Mouse (Mus musculus) naive thymus-derived CD4-positive, alpha-beta T cell, adult 2 months (primary cell): Measurements from ENCODE around the gene Ybx1.

Source experiments
- DNase-seq: peaks from one replicate; pipeline ENCODE4 v3.0.0-alpha.2; 2011; ENCODE audit warnings: low read depth

The Ybx1 gene

DNA sequence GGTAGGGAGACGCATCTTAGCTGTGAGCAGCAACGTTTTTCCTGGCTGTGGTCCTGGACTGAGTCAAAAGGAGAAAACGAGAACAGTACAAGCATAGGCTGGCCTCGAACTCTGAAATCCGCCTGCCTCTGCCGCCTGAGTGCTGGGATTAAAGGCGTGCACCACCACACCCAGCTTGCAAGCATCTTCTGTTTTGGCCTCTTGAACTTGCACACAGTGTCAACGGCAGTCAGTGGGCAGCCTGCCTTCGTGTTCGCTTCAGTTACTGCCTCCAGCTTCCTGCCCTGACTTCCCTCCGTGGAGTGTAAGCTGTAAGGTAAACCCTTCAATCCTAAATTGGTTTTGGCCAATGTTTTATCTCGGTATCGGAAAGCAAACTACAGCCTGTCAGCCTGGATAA lies 27.8 kb downstream of the Ybx1 start:
- DNase-seq, result no peak

DNA sequence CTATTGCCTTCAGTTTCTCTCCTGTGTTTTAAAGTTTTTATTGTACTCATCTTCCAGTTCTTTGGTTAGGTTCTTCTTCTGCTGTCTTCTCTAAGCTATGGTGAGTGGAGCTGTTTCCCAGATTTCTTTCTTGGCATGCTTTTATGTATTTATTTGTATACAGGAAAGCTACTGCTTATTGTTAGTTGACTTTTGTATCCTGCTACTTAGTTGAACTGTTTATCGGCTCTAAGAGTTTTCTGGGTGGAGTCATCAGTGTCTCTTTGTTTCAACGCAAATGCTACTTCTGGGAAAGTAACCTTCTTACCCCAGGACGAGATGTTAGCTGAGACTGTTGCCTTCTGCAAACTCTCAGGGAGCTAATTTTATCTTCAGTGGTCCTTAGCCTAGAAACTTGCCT lies 30.9 kb downstream of the Ybx1 start:
- no peak for DNase-seq

- no peak for DNase-seq
Observed at GRCm38 (mm10) chr4:119262483-119262882, 31.9 kb downstream of the Ybx1 start.

DNA sequence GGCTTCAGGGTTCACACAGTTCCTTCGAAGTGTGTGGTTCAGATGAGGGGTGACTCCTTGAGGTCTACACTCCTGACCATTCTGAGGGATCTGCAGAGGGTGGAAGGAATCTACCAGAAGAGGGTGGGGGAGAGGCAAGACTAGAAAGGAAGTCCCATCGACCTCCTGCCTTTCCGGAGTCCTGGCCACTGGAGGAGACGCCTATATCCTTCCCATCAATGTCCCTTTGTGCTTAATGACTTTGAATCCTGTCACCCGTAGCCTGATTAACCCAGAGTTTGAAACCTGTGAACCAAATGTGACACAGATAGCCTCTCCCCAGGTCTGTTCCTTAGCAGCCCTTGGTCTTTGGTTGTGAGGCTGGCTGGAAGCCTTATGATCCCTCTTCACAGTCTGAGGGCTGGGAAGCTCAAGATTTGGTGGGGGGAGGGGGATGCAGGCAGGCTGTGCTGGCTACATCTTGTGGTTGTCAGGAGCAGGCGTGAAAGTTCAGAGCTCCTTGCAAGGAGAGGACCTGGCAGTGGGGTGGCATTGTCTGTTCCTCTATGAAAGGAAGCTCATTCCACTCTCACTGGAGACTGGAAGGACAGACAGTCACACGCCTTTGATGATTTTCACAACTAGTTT lies 33.2 kb downstream of the Ybx1 start:
- DNase-seq, result no peak

DNA sequence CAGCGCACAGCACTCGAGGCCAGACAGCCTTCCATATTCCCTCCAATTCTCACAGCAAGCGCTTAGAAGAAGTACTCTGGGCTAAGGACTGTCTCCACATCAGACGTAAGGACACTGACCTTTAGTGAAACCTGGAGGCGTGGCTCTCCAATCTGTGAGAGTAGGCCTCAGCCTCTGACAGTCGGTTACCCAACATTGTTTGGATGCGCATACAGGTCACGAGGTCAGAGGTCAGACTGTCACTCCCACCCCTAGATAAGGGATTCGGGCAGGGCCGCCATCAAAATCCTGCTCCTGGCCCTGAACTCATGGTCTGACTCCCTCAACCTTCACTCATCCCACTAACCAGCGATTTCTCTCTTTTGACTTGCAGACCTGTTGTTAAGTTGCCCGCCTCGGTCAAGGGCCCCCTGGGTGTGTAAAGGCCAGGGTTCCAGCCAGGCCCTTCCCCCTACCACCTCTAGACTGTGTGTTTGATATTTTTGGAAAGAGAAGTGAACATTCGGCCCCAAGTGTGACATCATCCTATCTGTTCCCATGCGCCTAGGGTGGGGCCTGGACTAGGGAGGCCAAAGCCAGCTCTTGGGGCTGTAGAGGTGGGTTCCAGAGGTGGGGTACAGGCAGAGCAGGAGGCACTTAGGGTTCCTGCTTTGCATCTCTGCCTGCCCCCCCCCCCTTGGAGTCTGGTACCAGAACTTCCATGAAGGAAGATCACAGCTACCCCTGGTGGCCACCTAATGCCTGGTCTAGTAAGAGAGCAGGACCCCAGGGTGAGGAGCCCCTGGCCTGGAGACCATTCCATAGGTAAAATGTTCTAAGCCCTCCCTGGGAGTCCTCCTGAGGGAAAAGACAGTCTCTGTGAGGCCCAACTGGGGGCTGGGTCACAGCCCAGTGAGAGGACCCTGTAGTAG lies 34.8 kb downstream of the Ybx1 start:
- no peak for DNase-seq

DNA sequence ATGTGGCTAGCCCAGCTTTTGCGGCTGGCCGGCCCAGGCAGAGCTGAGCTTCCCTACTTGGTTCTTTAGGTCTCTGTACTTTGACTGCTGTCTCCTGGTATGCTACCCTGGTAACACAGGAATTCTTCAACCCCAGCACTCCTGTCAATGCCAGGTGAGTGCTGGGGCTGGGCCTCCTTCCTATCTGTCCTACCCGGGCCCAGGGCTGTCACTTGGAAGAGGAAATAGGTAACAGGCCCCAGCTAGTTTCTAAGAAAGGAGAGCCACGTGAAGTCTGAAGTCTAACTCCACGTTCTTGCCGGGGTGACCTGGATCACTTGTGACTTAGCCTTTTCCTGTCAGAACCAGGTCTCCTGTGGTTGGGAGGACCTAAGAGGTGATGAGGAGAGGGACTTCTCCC lies 37.3 kb downstream of the Ybx1 start:
- DNase-seq, result no peak

DNA sequence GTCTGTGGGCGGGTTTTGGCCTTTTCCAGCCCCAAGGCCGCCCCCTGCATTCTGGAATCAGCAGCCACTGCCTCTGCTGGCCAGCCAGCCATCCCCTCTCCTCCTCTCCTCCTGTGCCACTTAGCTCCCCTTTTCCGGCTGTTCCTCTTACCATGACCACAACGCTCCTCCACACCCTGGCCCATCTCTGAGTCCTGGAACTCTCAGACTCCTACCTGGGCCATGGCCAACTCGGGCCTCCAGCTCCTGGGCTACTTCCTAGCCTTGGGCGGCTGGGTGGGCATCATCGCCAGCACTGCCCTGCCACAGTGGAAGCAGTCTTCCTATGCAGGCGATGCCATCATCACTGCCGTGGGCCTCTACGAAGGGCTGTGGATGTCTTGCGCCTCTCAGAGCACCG lies 39.1 kb downstream of the Ybx1 start, which contains the start of gene Cldn19:
Gene Cldn19 (plus strand): TSS at position 64 of the 400 bp plus-strand sequence.
- no peak for DNase-seq

GRCm38 (mm10) chr4:119254012-119254618 lies 40.3 kb downstream of the Ybx1 start:
- no peak for DNase-seq

DNA sequence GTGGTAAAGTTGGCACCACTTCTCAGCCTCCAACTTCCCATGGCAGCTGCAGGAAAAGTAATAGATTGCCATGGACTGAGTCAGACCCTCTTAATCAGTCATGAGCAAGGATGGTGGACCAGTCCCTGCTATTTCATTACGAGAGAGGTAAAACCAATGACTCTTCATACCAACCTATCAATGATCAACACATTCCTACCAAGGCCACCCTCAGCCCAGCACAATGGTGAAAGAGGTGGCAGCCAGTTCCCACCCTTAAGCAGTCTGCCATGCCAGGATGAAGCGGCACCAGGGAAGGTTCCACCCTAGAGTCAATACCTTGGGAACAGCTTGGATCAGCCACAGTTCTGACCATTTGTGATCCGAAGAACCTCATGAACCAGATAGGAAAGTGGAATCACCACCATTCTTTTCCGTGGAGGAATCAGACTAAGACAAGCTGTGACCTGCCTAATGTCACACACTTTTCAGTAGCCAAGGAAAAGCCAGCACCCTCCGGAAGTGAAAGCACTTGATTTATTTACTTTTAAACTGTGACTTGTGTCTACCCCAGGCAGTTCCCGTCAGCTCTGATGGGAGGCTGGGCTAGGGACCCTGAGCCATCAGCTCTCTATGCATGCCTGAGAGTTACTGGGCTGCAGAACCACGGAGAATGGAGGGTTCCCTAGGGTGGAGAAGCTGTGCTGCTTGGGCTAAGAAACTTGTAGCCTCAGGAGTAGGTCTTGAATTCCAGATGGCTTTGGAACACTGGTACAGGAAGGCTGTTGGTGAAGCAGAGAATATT lies 42.2 kb downstream of the Ybx1 start:
- DNase-seq, result no peak

- DNase-seq, result no peak
Observed at GRCm38 (mm10) chr4:119248407-119248965, 45.9 kb downstream of the Ybx1 start.

GRCm38 (mm10) chr4:119247462-119248235 lies 46.8 kb downstream of the Ybx1 start:
- peak; percentile 73 for DNase-seq

DNA sequence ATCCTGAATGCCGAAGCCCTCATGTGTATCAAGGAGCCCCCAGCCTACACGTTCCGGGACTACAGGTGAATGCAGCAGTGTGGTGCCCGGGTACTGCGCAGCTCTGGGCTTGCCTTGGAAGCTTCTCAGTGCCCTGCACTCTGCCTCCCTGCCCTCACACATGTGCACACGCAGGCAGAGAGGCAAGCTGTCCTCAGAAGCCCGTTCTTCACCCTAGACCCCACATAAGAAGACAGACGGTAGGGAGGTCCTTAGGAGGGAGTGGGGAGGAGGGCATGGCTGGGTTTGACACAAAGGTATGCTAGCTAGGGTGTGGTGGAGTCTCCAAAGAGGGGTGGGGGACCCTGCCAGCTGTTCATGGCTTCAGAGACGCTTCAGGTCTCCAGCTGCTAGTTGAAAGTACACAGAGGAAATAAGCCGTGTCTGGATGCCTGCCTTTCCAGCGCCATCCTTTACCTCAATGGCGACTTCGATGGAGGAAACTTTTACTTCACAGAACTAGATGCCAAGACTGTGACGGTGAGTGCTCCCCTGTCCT lies 47.6 kb downstream of the Ybx1 start:
- DNase-seq, result no peak

DNA sequence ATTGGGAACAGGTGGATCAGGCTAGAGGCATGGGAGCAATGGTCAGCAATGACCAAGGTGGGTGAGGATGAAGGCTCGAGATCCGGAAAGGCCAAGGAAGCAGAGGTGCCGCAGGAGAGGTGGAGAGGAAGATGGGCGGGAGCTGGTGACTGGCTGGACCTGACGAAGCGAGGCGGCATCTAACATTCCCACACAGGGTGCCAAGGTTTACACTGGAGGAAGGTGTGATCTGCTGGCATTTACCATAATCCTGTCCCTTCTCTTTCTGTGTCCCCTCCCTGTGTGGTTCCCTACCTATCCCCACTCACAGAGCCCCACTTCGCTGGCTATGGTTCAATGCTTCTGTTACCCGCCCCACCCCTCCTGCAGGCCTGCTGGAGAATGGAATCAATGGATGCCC lies 48.4 kb downstream of the Ybx1 start:
- DNase-seq, result no peak

DNA sequence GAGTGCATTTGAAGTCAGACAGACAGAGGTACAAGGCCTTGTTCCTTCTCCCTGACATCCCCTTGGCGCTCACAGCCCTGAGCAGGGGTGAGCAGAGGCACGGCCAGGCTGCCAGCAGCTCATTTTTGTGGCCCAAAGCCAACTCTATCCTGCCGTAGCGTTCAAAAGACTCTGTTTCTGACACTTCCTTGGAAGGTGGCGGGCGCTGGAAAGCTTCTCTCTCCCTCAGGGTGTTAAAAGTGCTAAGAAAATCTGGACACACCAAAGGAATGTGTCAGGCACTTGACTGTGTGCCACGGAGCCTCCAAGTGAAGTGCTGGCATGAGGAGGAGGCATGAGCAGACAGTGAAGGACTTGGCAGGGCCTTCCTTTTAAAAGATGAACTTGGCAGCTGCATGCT lies 48.8 kb downstream of the Ybx1 start:
- no peak for DNase-seq

DNA sequence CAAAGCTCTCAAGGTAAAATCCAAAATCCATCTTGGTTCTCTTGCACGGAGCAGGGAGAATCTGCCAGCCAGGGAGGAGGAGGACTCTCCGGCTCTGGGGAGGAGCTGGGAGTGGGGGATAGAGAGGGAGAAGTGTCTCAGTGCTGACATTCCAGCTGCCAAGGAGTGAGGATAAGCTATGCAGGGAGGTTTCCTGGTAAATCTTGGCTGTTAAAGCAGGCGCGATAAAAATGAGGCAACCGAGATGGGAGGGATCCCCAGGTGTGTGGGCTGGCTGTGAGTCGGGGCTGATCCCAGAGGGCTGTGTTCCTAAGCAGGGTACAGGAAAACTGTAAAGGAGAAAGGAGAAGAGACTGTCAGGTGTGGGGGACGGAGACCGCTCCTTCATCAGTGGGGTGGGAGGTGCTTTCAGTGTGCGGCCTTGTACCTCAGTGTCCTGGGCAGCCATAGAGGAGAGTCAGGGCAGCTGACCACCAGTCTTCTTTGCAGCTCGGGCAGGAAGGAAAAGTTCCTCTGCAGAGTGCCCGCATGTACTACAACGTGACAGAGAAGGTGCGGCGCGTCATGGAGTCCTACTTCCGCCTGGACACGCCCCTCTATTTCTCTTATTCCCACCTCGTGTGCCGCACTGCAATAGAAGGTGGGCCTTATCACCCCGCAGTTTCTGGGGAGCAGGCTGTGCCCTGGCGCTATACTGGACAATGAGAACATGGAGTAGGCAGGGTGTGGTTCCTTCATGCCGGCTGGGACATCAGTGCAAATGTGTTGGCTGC lies 49.8 kb downstream of the Ybx1 start:
- DNase-seq, result no peak

DNA sequence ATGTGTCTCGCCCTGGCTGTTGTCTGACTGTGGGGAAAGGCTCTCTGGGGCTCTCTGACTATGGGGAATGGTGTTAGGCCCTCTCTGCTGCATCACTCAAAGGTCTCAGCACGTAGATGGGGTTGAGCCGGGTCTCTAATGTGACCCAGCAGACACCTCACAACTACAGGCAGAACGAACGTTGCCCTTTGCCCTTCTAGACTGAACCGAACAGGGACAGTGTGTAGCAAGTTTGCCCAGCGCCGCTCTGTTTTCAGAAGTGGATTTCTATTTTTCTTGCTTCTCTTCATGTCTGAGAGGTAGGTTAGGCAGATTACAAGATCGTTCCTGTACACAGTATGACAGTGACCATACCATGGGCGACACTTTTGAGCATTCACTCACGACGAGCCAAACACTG lies 51.8 kb downstream of the Ybx1 start:
- no peak for DNase-seq

GRCm38 (mm10) chr4:119241664-119242063 lies 52.7 kb downstream of the Ybx1 start:
- no peak for DNase-seq

DNA sequence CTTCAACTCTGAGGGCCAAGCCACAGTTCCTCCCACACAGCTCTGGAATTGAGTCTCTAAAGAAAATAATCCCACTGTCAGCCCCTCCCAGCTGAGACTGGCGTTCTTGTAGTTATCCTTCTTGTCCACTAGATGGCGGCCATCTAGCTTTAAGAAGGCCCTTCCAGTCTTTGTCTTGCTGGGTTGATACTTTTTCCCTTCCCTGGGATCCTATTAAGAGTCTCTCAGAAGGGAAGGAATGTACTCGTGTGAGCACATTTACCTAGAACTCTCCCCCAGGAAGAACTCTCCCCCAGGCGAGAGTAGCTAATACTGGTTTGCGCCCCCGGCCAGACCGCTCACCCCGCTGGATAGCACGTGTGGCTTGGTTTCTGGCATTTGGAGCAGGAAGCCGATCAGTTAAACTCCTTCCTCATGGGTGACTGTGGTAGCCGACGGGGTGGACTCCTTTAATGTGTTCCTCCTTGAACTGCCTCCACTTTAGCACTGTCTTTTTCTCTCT lies 55.2 kb downstream of the Ybx1 start:
- peak; percentile 83 for DNase-seq

DNA sequence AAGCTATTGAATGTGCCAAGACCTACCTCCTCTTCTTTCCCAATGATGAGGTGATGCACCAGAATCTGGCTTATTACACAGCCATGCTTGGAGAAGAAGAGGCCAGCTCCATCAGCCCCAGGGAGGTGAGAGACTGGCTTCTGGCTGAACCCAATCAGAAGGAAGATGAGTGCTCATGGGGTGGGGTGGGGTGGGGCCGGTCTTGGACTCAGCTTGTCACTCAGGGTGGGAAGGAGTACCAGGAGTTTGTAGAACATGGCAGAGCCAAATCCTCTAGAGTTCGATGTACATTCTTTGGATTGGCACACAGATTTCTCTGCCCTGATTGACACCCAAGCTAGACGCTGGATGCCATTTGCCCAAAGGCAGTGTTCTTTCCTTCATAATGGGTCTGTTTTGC lies 55.7 kb downstream of the Ybx1 start:
- no peak for DNase-seq

- no peak for DNase-seq
Observed at GRCm38 (mm10) chr4:119234348-119234747, 60.1 kb downstream of the Ybx1 start.
